Mouse (Mus musculus) lung, embryonic 16.5 days (tissue): ENCODE data around the gene Parva. TPM values are rescaled to one million over a fixed set of nuclear protein-coding genes. Genes with fewer than 3 reads are reported as not detected.
A peak's percentile ranks its signal among the peaks of the same experiment; 100 is the strongest.

Source experiments
- ATAC-seq: fragments of 200-750 bp; cut with Nextera tagmentation; 2 replicates; pipeline ENCODE4 v1.8.0; 2017; ENCODE audit warnings: low read depth, mild to moderate bottlenecking, moderate library complexity
- H3K27ac ChIP-seq: fragments of 300-500 bp; sonication (generic); 2 replicates; pipeline ENCODE4 v1.5.1; 2014; ENCODE audit warnings: mild to moderate bottlenecking, control low read depth, low read length
- H3K27me3 ChIP-seq: fragments of 300-500 bp; sonication (generic); 2 replicates; pipeline ENCODE4 v1.6.1; 2014; ENCODE audit warnings: low read depth, low read length, mixed read lengths; ENCODE audit not compliant: control insufficient read depth, insufficient read depth
- H3K36me3 ChIP-seq: fragments of 300-500 bp; sonication (generic); 2 replicates; pipeline ENCODE4 v1.6.1; 2014; ENCODE audit warnings: low read length; ENCODE audit not compliant: control insufficient read depth, insufficient read depth
- H3K4me1 ChIP-seq: fragments of 300-500 bp; sonication (generic); replicated peaks from 2 replicates; pipeline ENCODE4 v1.6.1; 2014; ENCODE audit warnings: low read length, mixed read lengths; ENCODE audit not compliant: control insufficient read depth, insufficient read depth
- H3K4me2 ChIP-seq: fragments of 300-500 bp; sonication (generic); 2 replicates; pipeline ENCODE4 v1.6.1; 2014; ENCODE audit warnings: low read depth, low read length, control low read depth
- H3K4me3 ChIP-seq: fragments of 300-500 bp; sonication (generic); 2 replicates; pipeline ENCODE4 v1.5.1; 2014; ENCODE audit warnings: mild to moderate bottlenecking, low read length, control low read depth
- H3K9ac ChIP-seq: fragments of 300-500 bp; sonication (generic); 2 replicates; pipeline ENCODE4 v1.6.1; 2014; ENCODE audit warnings: low read length, control low read depth
- H3K9me3 ChIP-seq: fragments of 300-500 bp; sonication (generic); 2 replicates; pipeline ENCODE4 v1.6.1; 2016; ENCODE audit warnings: low read length; ENCODE audit not compliant: control insufficient read depth
- WGBS: fragments of 180-500 bp; shearing (Covaris S2); extraction: QIAGEN DNeasy Blood & Tissue Kit; methylation state at CpG from one replicate; pipeline ENCODE4 v1.1.7; 2014; 5-methylcytosine and 5-hydroxymethylcytosine counted together
- polyA plus RNA-seq: library from polyadenylated mRNA; unstranded; fragments of >200 nt; fragmentation: Nextera tagmentation; extraction: Ambion mirVana; gene quantifications from 2 replicates; pipeline ENCODE4 v1.2.1, GENCODE M21; 2015

Parva gene
- polyA plus RNA-seq, 1 experiment from 2014 or later: 115 TPM

- H3K9me3 ChIP-seq: no peaks in the 10 kb centered on the region
- WGBS: 40% methylated on average over 9 of the region's 9 CpGs
- no peak overlapping the region for H3K4me3 ChIP-seq
- no peak overlapping the region for H3K9ac ChIP-seq
- H3K4me1 ChIP-seq: peaks cover 57% of the 10 kb centered on the region
- peak; percentile 31; the same call in 1 of the 2 replicates for ATAC-seq
- H3K27ac ChIP-seq: peak overlapping the region; percentile 29; the same call in 1 of the 2 replicates
- no peak overlapping the region for H3K4me2 ChIP-seq
- H3K27me3 ChIP-seq: no peaks in the 10 kb centered on the region
- H3K36me3 ChIP-seq: no peaks in the 10 kb centered on the region
Observed at GRCm38 (mm10) chr7:112498591-112499301, 71.4 kb downstream of the Parva start.

GRCm38 (mm10) chr7:112499453-112500133 lies 72.3 kb downstream of the Parva start:
- no peak overlapping the region for H3K4me2 ChIP-seq
- H3K4me1 ChIP-seq: peaks cover 57% of the 10 kb centered on the region
- peak overlapping the region; percentile 45; the same call in 1 of the 2 replicates for H3K27ac ChIP-seq
- H3K36me3 ChIP-seq: no peaks in the 10 kb centered on the region
- 0 out of 2 replicates have a peak overlapping the region, but pooled peaks have one; percentile 29 for H3K9ac ChIP-seq
- no peaks in the 10 kb centered on the region for H3K27me3 ChIP-seq
- H3K9me3 ChIP-seq: no peaks in the 10 kb centered on the region
- no peak for ATAC-seq
- 23% methylated on average over 10 of the region's 10 CpGs for WGBS
- H3K4me3 ChIP-seq: no peak overlapping the region

GRCm38 (mm10) chr7:112500134-112500490 lies 72.8 kb downstream of the Parva start:
- peaks cover 57% of the 10 kb centered on the region for H3K4me1 ChIP-seq
- H3K9me3 ChIP-seq: no peaks in the 10 kb centered on the region
- 9% methylated on average over 7 of the region's 7 CpGs for WGBS
- H3K27me3 ChIP-seq: no peaks in the 10 kb centered on the region
- no peak overlapping the region for H3K4me3 ChIP-seq
- H3K27ac ChIP-seq: no peak overlapping the region
- no peak overlapping the region for H3K4me2 ChIP-seq
- no peak overlapping the region for H3K9ac ChIP-seq
- H3K36me3 ChIP-seq: no peaks in the 10 kb centered on the region
- no peak for ATAC-seq

- Histone ChIP-seq H3K27me3 (no peaks in the 10 kb centered on the region), H3K9ac (no peak overlapping the region), H3K4me3 (no peak overlapping the region), H3K4me2 (peak overlapping the region; percentile 11; the same call in 1 of the 2 replicates), H3K4me1 (peaks cover 46% of the 10 kb centered on the region), H3K27ac (peak overlapping the region; percentile 71), H3K9me3 (no peaks in the 10 kb centered on the region), H3K36me3 (no peaks in the 10 kb centered on the region)
- ATAC-seq: no peak
- WGBS: 30% methylated on average over 18 of the region's 18 CpGs
Observed at GRCm38 (mm10) chr7:112502050-112502809, 74.9 kb downstream of the Parva start.

- no peak overlapping the region for H3K4me3 ChIP-seq
- WGBS: 28% methylated on average over 5 of the region's 5 CpGs
- H3K27ac ChIP-seq: peak overlapping the region; percentile 71
- H3K4me2 ChIP-seq: no peak overlapping the region
- peaks cover 46% of the 10 kb centered on the region for H3K4me1 ChIP-seq
- no peaks in the 10 kb centered on the region for H3K9me3 ChIP-seq
- ATAC-seq: peak; percentile 32; the same call in 1 of the 2 replicates
- H3K27me3 ChIP-seq: no peaks in the 10 kb centered on the region
- no peaks in the 10 kb centered on the region for H3K36me3 ChIP-seq
- H3K9ac ChIP-seq: no peak overlapping the region
Observed at GRCm38 (mm10) chr7:112502845-112503244, 75.5 kb downstream of the Parva start.

- no peak for ATAC-seq
- WGBS: 67% methylated on average over 6 of the region's 6 CpGs
- H3K4me1 ChIP-seq: peaks cover 44% of the 10 kb centered on the region
Observed at GRCm38 (mm10) chr7:112503448-112503847, 76.1 kb downstream of the Parva start.

GRCm38 (mm10) chr7:112503917-112504316 lies 76.6 kb downstream of the Parva start:
- 57% methylated on average over 3 of the region's 3 CpGs for WGBS
- H3K27ac ChIP-seq: no peak overlapping the region
- no peaks in the 10 kb centered on the region for H3K27me3 ChIP-seq
- no peaks in the 10 kb centered on the region for H3K36me3 ChIP-seq
- H3K9me3 ChIP-seq: no peaks in the 10 kb centered on the region
- H3K9ac ChIP-seq: no peak overlapping the region
- peaks cover 43% of the 10 kb centered on the region for H3K4me1 ChIP-seq
- no peak for ATAC-seq
- H3K4me3 ChIP-seq: no peak overlapping the region
- no peak overlapping the region for H3K4me2 ChIP-seq

More at GRCm38 (mm10) chr7:112503448-112503847, 76.1 kb downstream of the Parva start:
- peak overlapping the region; percentile 71 for H3K27ac ChIP-seq
- H3K4me3 ChIP-seq: no peak overlapping the region
- no peaks in the 10 kb centered on the region for H3K36me3 ChIP-seq
- no peak overlapping the region for H3K9ac ChIP-seq
- H3K27me3 ChIP-seq: no peaks in the 10 kb centered on the region
- H3K9me3 ChIP-seq: no peaks in the 10 kb centered on the region
- no peak overlapping the region for H3K4me2 ChIP-seq

- WGBS: 45% methylated on average over 8 of the region's 8 CpGs
Observed at GRCm38 (mm10) chr7:112509107-112509506, 81.8 kb downstream of the Parva start.

More at GRCm38 (mm10) chr7:112509107-112509506, 81.8 kb downstream of the Parva start:
- Histone ChIP-seq H3K27me3 (no peaks in the 10 kb centered on the region), H3K36me3 (no peaks in the 10 kb centered on the region), H3K9ac (no peak overlapping the region), H3K4me3 (no peak overlapping the region), H3K4me1 (peaks cover 34% of the 10 kb centered on the region), H3K9me3 (no peaks in the 10 kb centered on the region), H3K27ac (no peak overlapping the region), H3K4me2 (no peak overlapping the region)
- ATAC-seq: no peak
